Mouse (Mus musculus): ENCODE results near the gene Saxo2. TPM values are rescaled to one million over a fixed set of nuclear protein-coding genes. Genes with fewer than 3 reads are reported as not detected.
A peak's percentile ranks its signal among the peaks of the same experiment; 100 is the strongest.

Saxo2 gene
- polyA plus RNA-seq, 1 experiment = 0.93 TPM

DNA sequence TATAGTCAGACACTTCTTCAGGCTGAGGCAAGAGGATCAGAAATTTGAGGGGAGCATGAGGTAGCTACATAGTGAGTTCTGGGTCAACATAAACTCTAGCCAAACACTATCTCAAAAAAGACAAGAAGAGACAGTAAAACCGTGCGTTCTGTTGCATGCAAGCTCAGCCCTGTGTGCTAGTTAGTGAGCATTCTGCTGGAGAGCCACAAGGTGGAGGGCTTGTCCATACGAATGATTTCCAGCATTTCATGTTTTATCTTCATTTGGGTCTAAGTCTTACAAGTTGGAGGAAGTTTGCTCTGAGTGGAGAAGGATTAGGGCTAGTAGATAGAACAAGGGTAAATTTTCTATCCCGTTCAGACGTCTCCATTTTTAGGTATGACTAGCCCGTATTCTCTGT, 28.5 kb upstream of the Saxo2 start:
- Histone ChIP-seq H3K4me3 (ENCODE audit: low read depth, low read length) (no peak overlapping the region), H3K4me1 (ENCODE audit: control insufficient read depth, insufficient read depth, low read length) (no peaks in the 10 kb centered on the region), H3K9ac (ENCODE audit: low read depth, poor library complexity, severe bottlenecking) (no peak overlapping the region), H3K27ac (ENCODE audit: insufficient read depth, low read length) (no peak overlapping the region), H3K9me3 (replicated peaks; ENCODE audit: control insufficient read depth, insufficient read depth, low read length, poor library complexity, severe bottlenecking) (no peaks in the 10 kb centered on the region), H3K27me3 (ENCODE audit: control insufficient read depth, insufficient read depth, low read length, poor library complexity, severe bottlenecking) (no peaks in the 10 kb centered on the region), H3K36me3 (ENCODE audit: control insufficient read depth, insufficient read depth, low read length, poor library complexity, severe bottlenecking) (peaks cover 2% of the 10 kb centered on the region)
- no peak for TF ChIP-seq POLR2A (IDR thresholded peaks at IDR 0.05; ENCODE audit: insufficient read depth, low read length)
- TF ChIP-seq EP300 (IDR thresholded peaks at IDR 0.05; ENCODE audit: insufficient read depth, low read depth, low read length) = no peak
- TF ChIP-seq CTCF (IDR thresholded peaks at IDR 0.05; ENCODE audit: low read depth, low read length) = no peak

DNA sequence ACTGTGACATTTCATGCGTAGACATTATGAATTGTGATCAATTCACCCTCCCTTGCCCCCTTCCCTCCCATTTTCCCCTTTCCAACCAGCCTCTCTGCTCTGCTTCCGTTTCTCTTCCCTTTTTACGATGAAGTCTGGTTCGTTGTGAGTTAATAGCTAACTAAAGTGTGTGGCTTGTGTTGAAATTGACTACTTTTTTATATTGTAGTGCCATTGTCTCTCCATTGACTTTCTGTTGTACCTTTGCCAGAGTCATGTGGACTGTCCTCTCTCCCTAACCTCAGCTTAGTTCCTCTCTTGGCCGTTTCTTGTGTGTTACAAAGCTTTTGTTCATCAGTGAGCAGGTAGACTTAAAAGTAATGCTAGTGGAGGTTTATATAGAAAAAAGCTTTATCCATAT, 27.7 kb upstream of the Saxo2 start:
- H3K36me3 ChIP-seq (ENCODE audit: control insufficient read depth, insufficient read depth, low read length, poor library complexity, severe bottlenecking) = peaks cover 7% of the 10 kb centered on the region; the same call in 1 of the 2 replicates
- H3K27ac ChIP-seq (ENCODE audit: insufficient read depth, low read length) = no peak overlapping the region
- no peak overlapping the region for H3K9ac ChIP-seq (ENCODE audit: low read depth, poor library complexity, severe bottlenecking)
- H3K9me3 ChIP-seq (replicated peaks; ENCODE audit: control insufficient read depth, insufficient read depth, low read length, poor library complexity, severe bottlenecking) = no peaks in the 10 kb centered on the region
- no peaks in the 10 kb centered on the region for H3K4me1 ChIP-seq (ENCODE audit: control insufficient read depth, insufficient read depth, low read length)
- no peak overlapping the region for H3K4me3 ChIP-seq (ENCODE audit: low read depth, low read length)
- no peaks in the 10 kb centered on the region for H3K27me3 ChIP-seq (ENCODE audit: control insufficient read depth, insufficient read depth, low read length, poor library complexity, severe bottlenecking)
- TF ChIP-seq EP300 (IDR thresholded peaks at IDR 0.05; ENCODE audit: insufficient read depth, low read depth, low read length) (no peak), POLR2A (IDR thresholded peaks at IDR 0.05; ENCODE audit: insufficient read depth, low read length) (no peak), CTCF (IDR thresholded peaks at IDR 0.05; ENCODE audit: low read depth, low read length) (no peak)

DNA sequence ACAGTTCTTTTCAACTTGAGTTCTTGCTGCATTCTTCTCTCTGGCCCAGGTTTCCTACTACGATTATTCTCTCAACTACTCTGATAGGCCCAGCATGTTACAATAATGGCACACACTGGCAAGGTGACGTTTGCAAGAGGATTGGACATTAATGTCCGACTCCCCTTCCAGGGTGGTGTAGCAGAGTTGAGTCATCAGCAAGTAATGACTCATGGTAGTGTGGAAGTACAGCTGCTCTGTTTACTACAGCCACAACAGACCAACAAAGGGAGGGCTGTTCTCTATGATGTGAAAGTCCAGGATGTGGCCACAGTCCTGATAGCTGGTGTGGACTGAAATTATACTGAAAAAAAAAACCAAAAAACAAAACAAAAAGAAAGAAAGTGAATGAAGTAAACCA, 16.3 kb upstream of the Saxo2 start:
- Histone ChIP-seq H3K4me3 (ENCODE audit: low read depth, low read length) (no peak overlapping the region), H3K9ac (ENCODE audit: low read depth, poor library complexity, severe bottlenecking) (no peak overlapping the region), H3K27ac (ENCODE audit: insufficient read depth, low read length) (no peak overlapping the region), H3K36me3 (ENCODE audit: control insufficient read depth, insufficient read depth, low read length, poor library complexity, severe bottlenecking) (peaks cover 7% of the 10 kb centered on the region; the same call in 1 of the 2 replicates), H3K27me3 (ENCODE audit: control insufficient read depth, insufficient read depth, low read length, poor library complexity, severe bottlenecking) (no peaks in the 10 kb centered on the region), H3K9me3 (replicated peaks; ENCODE audit: control insufficient read depth, insufficient read depth, low read length, poor library complexity, severe bottlenecking) (no peaks in the 10 kb centered on the region; the same call in 1 of the 2 replicates), H3K4me1 (ENCODE audit: control insufficient read depth, insufficient read depth, low read length) (no peaks in the 10 kb centered on the region)
- TF ChIP-seq EP300 (IDR thresholded peaks at IDR 0.05; ENCODE audit: insufficient read depth, low read depth, low read length) = no peak
- TF ChIP-seq POLR2A (IDR thresholded peaks at IDR 0.05; ENCODE audit: insufficient read depth, low read length) = no peak
- TF ChIP-seq CTCF (IDR thresholded peaks at IDR 0.05; ENCODE audit: low read depth, low read length) = no peak

DNA sequence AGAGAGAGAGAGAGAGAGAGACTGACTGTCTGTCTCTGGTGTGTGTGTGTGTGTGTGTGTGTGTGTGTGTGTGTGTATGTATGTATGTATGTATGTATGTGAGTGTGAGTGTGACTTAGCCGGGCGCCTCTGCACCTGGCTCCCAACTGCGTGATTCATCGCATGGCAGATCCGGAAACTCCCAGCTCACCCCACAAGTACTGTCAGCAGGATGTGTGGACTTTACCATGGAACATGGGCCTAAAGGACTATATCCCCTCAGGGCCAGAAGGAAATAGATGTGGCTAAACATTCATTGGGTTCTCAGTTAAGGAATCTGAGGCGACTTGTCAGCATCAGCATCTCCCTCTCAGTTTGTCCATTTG, 735 bp upstream of the Saxo2 start:
- Histone ChIP-seq H3K36me3 (ENCODE audit: control insufficient read depth, insufficient read depth, low read length, poor library complexity, severe bottlenecking) (peaks cover 4% of the 10 kb centered on the region), H3K4me3 (ENCODE audit: low read depth, low read length) (peak overlapping the region; percentile 92), H3K27me3 (ENCODE audit: control insufficient read depth, insufficient read depth, low read length, poor library complexity, severe bottlenecking) (no peaks in the 10 kb centered on the region), H3K27ac (ENCODE audit: insufficient read depth, low read length) (no peak overlapping the region), H3K9me3 (replicated peaks; ENCODE audit: control insufficient read depth, insufficient read depth, low read length, poor library complexity, severe bottlenecking) (no peaks in the 10 kb centered on the region), H3K9ac (ENCODE audit: low read depth, poor library complexity, severe bottlenecking) (peak overlapping the region; percentile 55), H3K4me1 (ENCODE audit: control insufficient read depth, insufficient read depth, low read length) (no peaks in the 10 kb centered on the region)
- TF ChIP-seq EP300 (IDR thresholded peaks at IDR 0.05; ENCODE audit: insufficient read depth, low read depth, low read length) (no peak), POLR2A (IDR thresholded peaks at IDR 0.05; ENCODE audit: insufficient read depth, low read length) (no peak), CTCF (IDR thresholded peaks at IDR 0.05; ENCODE audit: low read depth, low read length) (no peak)

DNA sequence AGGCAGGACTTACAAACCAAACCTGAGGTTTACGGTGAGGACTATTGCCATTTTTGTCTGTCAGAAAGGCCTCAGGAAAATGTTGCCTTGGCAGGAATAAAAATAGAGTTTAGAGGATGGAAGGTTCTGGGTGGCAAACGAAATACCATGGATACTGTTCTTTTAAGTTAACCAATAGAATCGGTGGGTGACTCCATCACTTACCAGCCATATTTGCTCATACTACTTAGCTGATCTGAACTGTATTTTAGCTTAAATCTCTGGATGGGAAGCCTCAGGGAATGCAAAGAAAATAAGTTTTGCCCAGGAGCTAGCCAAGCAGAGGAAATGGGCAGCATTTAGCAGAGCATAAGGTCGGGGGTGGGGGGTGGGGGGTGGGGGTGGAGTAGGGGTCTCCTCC, 419 bp downstream of the Saxo2 start:
- Histone ChIP-seq H3K27me3 (ENCODE audit: control insufficient read depth, insufficient read depth, low read length, poor library complexity, severe bottlenecking) (no peaks in the 10 kb centered on the region), H3K27ac (ENCODE audit: insufficient read depth, low read length) (no peak overlapping the region), H3K4me1 (ENCODE audit: control insufficient read depth, insufficient read depth, low read length) (no peaks in the 10 kb centered on the region), H3K4me3 (ENCODE audit: low read depth, low read length) (peak overlapping the region; percentile 92), H3K36me3 (ENCODE audit: control insufficient read depth, insufficient read depth, low read length, poor library complexity, severe bottlenecking) (peaks cover 4% of the 10 kb centered on the region), H3K9me3 (replicated peaks; ENCODE audit: control insufficient read depth, insufficient read depth, low read length, poor library complexity, severe bottlenecking) (no peaks in the 10 kb centered on the region), H3K9ac (ENCODE audit: low read depth, poor library complexity, severe bottlenecking) (no peak overlapping the region; the same call in 1 of the 2 replicates)
- TF ChIP-seq POLR2A (IDR thresholded peaks at IDR 0.05; ENCODE audit: insufficient read depth, low read length) = no peak
- no peak for TF ChIP-seq CTCF (IDR thresholded peaks at IDR 0.05; ENCODE audit: low read depth, low read length)
- TF ChIP-seq EP300 (IDR thresholded peaks at IDR 0.05; ENCODE audit: insufficient read depth, low read depth, low read length) = no peak

DNA sequence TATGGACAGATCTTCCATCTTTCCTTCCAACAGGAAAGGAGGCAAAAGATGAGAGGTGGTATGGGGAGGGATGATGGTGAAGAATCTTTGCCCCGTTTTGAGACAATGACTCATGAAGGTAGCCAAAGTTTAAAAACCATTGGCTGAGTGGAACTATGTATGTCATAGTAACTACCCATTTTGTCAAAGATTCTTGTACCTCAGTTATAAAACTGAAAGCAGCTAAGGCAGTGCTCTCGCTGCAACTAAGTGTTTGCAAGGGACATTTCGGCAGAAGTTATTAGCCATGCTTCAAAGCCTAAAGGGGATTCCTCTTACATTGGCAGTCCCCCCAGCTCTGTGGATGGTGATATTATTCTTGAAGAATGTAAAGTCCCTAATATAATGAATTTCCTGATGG, 1.1 kb downstream of the Saxo2 start:
- Histone ChIP-seq H3K27ac (ENCODE audit: insufficient read depth, low read length) (no peak overlapping the region), H3K4me1 (ENCODE audit: control insufficient read depth, insufficient read depth, low read length) (no peaks in the 10 kb centered on the region), H3K36me3 (ENCODE audit: control insufficient read depth, insufficient read depth, low read length, poor library complexity, severe bottlenecking) (peaks cover 3% of the 10 kb centered on the region), H3K27me3 (ENCODE audit: control insufficient read depth, insufficient read depth, low read length, poor library complexity, severe bottlenecking) (no peaks in the 10 kb centered on the region), H3K9ac (ENCODE audit: low read depth, poor library complexity, severe bottlenecking) (no peak overlapping the region), H3K4me3 (ENCODE audit: low read depth, low read length) (no peak overlapping the region), H3K9me3 (replicated peaks; ENCODE audit: control insufficient read depth, insufficient read depth, low read length, poor library complexity, severe bottlenecking) (no peaks in the 10 kb centered on the region)
- no peak for TF ChIP-seq POLR2A (IDR thresholded peaks at IDR 0.05; ENCODE audit: insufficient read depth, low read length)
- TF ChIP-seq EP300 (IDR thresholded peaks at IDR 0.05; ENCODE audit: insufficient read depth, low read depth, low read length) = no peak
- TF ChIP-seq CTCF (IDR thresholded peaks at IDR 0.05; ENCODE audit: low read depth, low read length) = no peak
